Mouse (Mus musculus) heart, embryonic 12.5 days (tissue): ENCODE data around the gene Tex13c2. TPM values are rescaled to one million over a fixed set of nuclear protein-coding genes. Genes with fewer than 3 reads are reported as not detected.

Experiments used
- ATAC-seq: fragments of 200-750 bp; cut with Nextera tagmentation; 2 replicates; pipeline ENCODE4 v1.8.0; 2017; ENCODE audit warnings: moderate TSS enrichment, moderate library complexity; ENCODE audit not compliant: insufficient number of reproducible peaks, low FRiP score
- H3K27ac ChIP-seq: fragments of 300-500 bp; sonication (generic); 2 replicates; pipeline ENCODE4 v1.5.1; 2016; ENCODE audit warnings: mild to moderate bottlenecking, moderate library complexity; ENCODE audit not compliant: poor library complexity, severe bottlenecking
- H3K27me3 ChIP-seq: fragments of 300-500 bp; sonication (generic); replicated peaks from 2 replicates; pipeline ENCODE4 v1.6.1; 2016; ENCODE audit warnings: mild to moderate bottlenecking, moderate library complexity
- H3K36me3 ChIP-seq: fragments of 300-500 bp; sonication (generic); 2 replicates; pipeline ENCODE4 v1.6.1; 2016; ENCODE audit warnings: mild to moderate bottlenecking, moderate library complexity
- H3K4me1 ChIP-seq: fragments of 300-500 bp; sonication (generic); replicated peaks from 2 replicates; pipeline ENCODE4 v1.6.1; 2016; ENCODE audit warnings: mild to moderate bottlenecking
- H3K4me2 ChIP-seq: fragments of 300-500 bp; sonication (generic); 2 replicates; pipeline ENCODE4 v1.6.1; 2016; ENCODE audit warnings: mild to moderate bottlenecking, moderate library complexity
- H3K4me3 ChIP-seq: fragments of 300-500 bp; sonication (generic); 2 replicates; pipeline ENCODE4 v1.5.1; 2016; ENCODE audit warnings: mild to moderate bottlenecking
- H3K9ac ChIP-seq: fragments of 300-500 bp; sonication (generic); 2 replicates; pipeline ENCODE4 v1.6.1; 2016; ENCODE audit warnings: mild to moderate bottlenecking, moderate library complexity
- H3K9me3 ChIP-seq: fragments of 300-500 bp; sonication (generic); replicated peaks from 2 replicates; pipeline ENCODE4 v1.6.1; 2016; ENCODE audit warnings: mild to moderate bottlenecking, moderate library complexity
- WGBS: fragments of 180-500 bp; shearing (Covaris S2); methylation state at CpG from one replicate; pipeline ENCODE4 v1.1.7; 2016; 5-methylcytosine and 5-hydroxymethylcytosine counted together
- polyA plus RNA-seq: library from polyadenylated mRNA; unstranded; fragments of >200 nt; fragmentation: Nextera tagmentation; extraction: Ambion mirVana; gene quantifications from 2 replicates; pipeline ENCODE4 v1.2.1, GENCODE M21; 2016

The Tex13c2 gene
- polyA plus RNA-seq, result not detected in 2 replicates

DNA sequence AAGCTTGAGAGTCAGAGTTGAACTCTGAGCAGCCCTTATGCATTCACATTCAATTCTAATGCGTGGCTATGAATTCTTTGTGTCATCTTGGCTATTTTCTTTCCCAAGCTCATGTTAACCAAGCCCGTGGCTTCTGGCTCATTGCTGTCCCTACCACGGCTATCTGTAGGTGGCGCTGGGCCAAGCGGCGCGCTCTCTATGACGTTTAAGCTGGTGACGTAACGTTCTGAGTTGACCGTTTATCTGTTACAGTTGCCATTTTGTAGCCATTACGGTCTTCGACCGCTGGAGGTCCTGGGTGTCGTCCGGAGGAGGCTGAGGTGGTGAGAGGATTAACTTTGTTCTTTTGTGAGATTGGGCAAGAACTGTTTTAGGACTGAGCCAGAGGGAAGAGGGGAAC lies at the start of gene Tex13c2:
TSS of gene Tex13c2 (plus strand) at position 246 of the 400 bp plus-strand sequence.
- no peaks in the 10 kb centered on the region for H3K9me3 ChIP-seq
- no peak within 1 kb of the TSS for H3K9ac ChIP-seq
- no peaks in the 10 kb centered on the region for H3K27me3 ChIP-seq
- 84% methylated on average over 16 of the region's 16 CpGs for WGBS
- no peaks in the 10 kb centered on the region for H3K4me1 ChIP-seq
- no peak within 1 kb of the TSS for H3K27ac ChIP-seq
- H3K4me2 ChIP-seq, result no peak within 1 kb of the TSS
- H3K4me3 ChIP-seq, result no peak within 1 kb of the TSS
- ATAC-seq, result no peak
- H3K36me3 ChIP-seq, result no peaks in the 10 kb centered on the region

DNA sequence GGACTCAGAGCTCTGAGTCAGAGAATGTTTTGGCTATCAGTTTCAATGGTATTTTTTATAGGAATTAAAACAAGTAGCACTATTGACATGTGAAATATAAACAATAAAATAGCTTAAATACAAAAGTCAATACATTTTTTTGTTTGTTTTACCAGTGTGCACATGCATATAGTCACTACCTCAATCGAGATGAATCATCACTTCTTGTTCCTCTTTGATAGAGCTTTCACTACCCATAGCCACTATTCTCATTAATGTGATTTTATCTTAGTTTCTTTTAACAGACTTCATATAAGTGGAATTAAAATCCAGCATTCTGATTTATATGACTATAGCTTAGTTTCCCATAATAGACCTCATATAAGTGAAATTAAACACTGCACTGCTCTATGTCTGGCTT lies 39.2 kb upstream of the Tex13c2 start:
- Histone ChIP-seq H3K27me3 (no peaks in the 10 kb centered on the region), H3K9ac (no peak overlapping the region), H3K4me2 (no peak overlapping the region), H3K27ac (no peak overlapping the region), H3K4me1 (no peaks in the 10 kb centered on the region), H3K4me3 (no peak overlapping the region), H3K36me3 (no peaks in the 10 kb centered on the region), H3K9me3 (no peaks in the 10 kb centered on the region)
- 72% methylated on average over 1 of the region's 1 CpGs for WGBS
- no peak for ATAC-seq

DNA sequence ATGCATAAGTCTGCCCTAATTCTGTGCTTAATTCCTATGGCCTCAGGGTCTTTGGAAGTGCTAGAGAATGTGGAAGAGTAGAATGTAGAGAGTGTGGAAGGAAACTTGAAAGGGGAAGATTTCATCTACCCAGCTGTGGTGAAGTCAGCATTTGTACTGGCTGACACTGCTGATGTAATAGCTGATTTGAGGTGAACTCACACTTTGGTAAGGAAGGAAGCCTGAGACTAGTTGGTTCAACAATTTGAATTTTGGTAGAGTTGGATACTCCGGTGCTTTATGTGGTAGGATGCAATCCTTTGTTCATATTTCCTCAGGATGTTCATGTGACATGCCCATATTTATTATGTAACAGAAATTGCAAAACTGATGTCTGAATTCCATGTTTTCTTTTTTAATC lies 36.5 kb upstream of the Tex13c2 start:
- H3K4me2 ChIP-seq, result no peak overlapping the region
- no peak for ATAC-seq
- H3K36me3 ChIP-seq, result no peaks in the 10 kb centered on the region
- H3K27ac ChIP-seq, result no peak overlapping the region
- no peak overlapping the region for H3K4me3 ChIP-seq
- H3K27me3 ChIP-seq, result no peaks in the 10 kb centered on the region
- WGBS, result 89% methylated on average over 1 of the region's 1 CpGs
- H3K4me1 ChIP-seq, result no peaks in the 10 kb centered on the region
- H3K9me3 ChIP-seq, result no peaks in the 10 kb centered on the region
- H3K9ac ChIP-seq, result no peak overlapping the region

GRCm38 (mm10) chrX:42454533-42454932 lies 35.0 kb upstream of the Tex13c2 start:
- Histone ChIP-seq H3K9me3 (no peaks in the 10 kb centered on the region), H3K36me3 (no peaks in the 10 kb centered on the region), H3K27me3 (no peaks in the 10 kb centered on the region), H3K4me2 (no peak overlapping the region), H3K9ac (no peak overlapping the region), H3K4me1 (no peaks in the 10 kb centered on the region), H3K27ac (no peak overlapping the region), H3K4me3 (no peak overlapping the region)
- 77% methylated on average over 7 of the region's 7 CpGs for WGBS
- ATAC-seq, result no peak

DNA sequence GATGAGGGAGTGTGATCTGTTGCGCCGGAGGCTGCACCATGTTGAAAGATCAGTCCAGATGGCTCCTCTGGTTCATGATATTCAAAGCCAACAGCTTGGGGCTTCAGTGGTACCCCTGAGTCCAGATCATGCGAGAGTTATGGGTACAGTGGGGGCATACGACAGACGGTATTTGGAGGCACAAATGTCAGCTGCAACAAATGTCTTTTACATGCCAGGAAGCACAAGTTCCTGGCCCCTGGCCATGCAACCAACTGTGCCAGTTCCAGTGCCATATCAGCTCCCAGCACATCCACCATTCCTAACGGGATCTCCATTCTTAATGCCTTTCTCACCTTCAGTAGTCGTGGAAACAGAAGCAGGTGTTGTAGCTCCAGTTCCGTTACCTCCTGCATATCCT lies 845 bp downstream of the Tex13c2 start:
- Histone ChIP-seq H3K27ac (no peak overlapping the region), H3K4me1 (no peaks in the 10 kb centered on the region)
- 86% methylated on average over 8 of the region's 8 CpGs for WGBS

GRCm38 (mm10) chrX:42500538-42500937 lies 11.0 kb downstream of the Tex13c2 start:
- Histone ChIP-seq H3K9me3 (no peaks in the 10 kb centered on the region), H3K27ac (no peak overlapping the region), H3K27me3 (no peaks in the 10 kb centered on the region), H3K4me2 (no peak overlapping the region), H3K4me3 (no peak overlapping the region), H3K9ac (no peak overlapping the region), H3K36me3 (no peaks in the 10 kb centered on the region), H3K4me1 (no peaks in the 10 kb centered on the region)
- ATAC-seq, result no peak

More for the DNA sequence above, 845 bp downstream of the Tex13c2 start:
- no peaks in the 10 kb centered on the region for H3K27me3 ChIP-seq
- no peak overlapping the region for H3K4me2 ChIP-seq
- no peak overlapping the region for H3K9ac ChIP-seq
- no peaks in the 10 kb centered on the region for H3K36me3 ChIP-seq
- H3K4me3 ChIP-seq, result no peak overlapping the region
- H3K9me3 ChIP-seq, result no peaks in the 10 kb centered on the region
- ATAC-seq, result no peak

DNA sequence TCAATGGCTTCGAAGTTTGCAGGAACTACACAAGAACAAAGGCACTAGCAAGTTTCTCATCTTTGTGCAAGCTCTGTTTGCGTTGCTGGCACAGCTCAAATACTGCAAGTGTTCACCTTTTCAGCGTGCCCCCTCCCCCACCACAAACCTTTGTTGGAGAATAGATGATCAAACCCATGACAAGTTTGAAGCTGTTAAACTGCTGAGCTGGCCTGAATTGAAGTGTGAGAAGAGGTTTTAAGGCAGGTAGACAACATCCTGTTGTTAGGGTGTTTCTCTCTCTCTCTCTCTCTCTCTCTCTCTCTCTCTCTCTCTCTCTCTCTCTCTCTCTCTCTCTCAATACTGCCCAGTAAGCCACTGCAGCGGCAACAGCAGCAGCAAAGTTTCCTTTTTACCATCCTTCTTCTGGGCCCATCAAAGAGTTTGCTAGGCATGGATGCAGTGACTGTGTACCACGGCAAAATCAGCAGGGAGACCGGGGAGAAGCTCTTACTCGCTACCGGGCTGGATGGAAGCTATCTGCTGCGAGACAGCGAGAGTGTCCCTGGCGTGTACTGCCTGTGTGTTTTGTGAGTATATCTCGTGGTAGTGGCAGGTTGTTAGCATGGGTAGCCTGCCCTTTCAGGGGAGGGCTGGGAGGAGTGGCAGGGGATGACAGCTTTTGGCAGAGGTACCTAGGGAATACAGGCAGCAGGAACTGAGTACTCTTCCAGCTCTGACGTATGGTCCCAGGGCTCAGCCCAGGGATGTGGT lies 13.0 kb downstream of the Tex13c2 start, which contains the start of gene Sh2d1a:
TSS of gene Sh2d1a (plus strand) at position 163 of the 753 bp plus-strand sequence.
- Histone ChIP-seq H3K27ac (no peak within 1 kb of the TSS), H3K4me2 (no peak within 1 kb of the TSS), H3K36me3 (no peaks in the 10 kb centered on the region), H3K9me3 (no peaks in the 10 kb centered on the region), H3K4me1 (no peaks in the 10 kb centered on the region), H3K4me3 (no peak within 1 kb of the TSS), H3K9ac (no peak within 1 kb of the TSS), H3K27me3 (no peaks in the 10 kb centered on the region)
- WGBS, result 72% methylated on average over 13 of the region's 13 CpGs
- ATAC-seq, result no peak

DNA sequence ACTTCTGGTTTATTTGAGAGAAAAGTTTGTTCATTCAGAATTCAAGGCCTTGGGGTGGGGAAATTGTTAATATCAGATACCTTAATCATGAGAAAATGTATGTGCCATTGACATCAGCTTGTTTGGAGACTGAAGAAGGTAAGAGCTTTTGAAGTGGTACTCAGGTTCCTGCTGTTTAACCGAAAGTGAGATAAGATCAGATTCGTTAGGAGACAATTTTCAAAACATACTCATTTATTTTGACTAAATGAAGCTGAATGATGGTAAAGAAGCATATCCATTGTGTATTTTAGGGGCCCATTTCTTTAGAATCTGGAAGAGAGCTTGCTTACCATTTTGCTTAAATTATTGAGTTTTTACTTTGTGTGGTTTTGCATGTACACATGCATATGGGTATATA lies 21.6 kb downstream of the Tex13c2 start:
- no peak overlapping the region for H3K27ac ChIP-seq
- no peaks in the 10 kb centered on the region for H3K9me3 ChIP-seq
- WGBS, result 63% methylated on average over 2 of the region's 2 CpGs
- H3K27me3 ChIP-seq, result no peaks in the 10 kb centered on the region
- no peak overlapping the region for H3K4me3 ChIP-seq
- no peaks in the 10 kb centered on the region for H3K4me1 ChIP-seq
- H3K9ac ChIP-seq, result no peak overlapping the region
- no peak overlapping the region for H3K4me2 ChIP-seq
- ATAC-seq, result no peak
- no peaks in the 10 kb centered on the region for H3K36me3 ChIP-seq

DNA sequence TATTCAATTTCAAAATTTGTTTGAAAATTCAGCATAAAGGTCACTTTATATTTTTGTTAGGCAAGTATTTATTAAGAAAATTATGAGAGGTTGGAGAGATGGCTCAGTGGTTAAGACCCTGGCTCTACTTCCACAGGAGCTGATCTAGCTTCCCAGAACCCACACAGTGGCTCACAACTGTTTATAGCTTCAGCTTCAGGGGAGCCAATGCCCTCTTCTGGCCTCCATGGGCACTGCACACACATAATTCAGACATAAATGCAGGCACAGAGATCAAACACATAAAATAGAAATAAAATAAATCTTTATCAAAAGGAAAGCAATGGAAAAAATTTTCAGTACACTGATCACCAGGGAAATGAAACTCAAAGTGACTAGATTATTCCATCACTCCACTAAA lies 23.1 kb downstream of the Tex13c2 start:
- no peaks in the 10 kb centered on the region for H3K36me3 ChIP-seq
- no peak for ATAC-seq
- no peaks in the 10 kb centered on the region for H3K4me1 ChIP-seq
- H3K27ac ChIP-seq, result no peak overlapping the region
- no peak overlapping the region for H3K9ac ChIP-seq
- H3K27me3 ChIP-seq, result no peaks in the 10 kb centered on the region
- no peak overlapping the region for H3K4me3 ChIP-seq
- H3K4me2 ChIP-seq, result no peak overlapping the region
- no peaks in the 10 kb centered on the region for H3K9me3 ChIP-seq

GRCm38 (mm10) chrX:42522868-42523267 lies 33.4 kb downstream of the Tex13c2 start:
- WGBS, result 77% methylated on average over 2 of the region's 2 CpGs
- Histone ChIP-seq H3K9ac (no peak overlapping the region), H3K36me3 (no peaks in the 10 kb centered on the region), H3K4me3 (no peak overlapping the region), H3K27me3 (no peaks in the 10 kb centered on the region), H3K4me2 (no peak overlapping the region), H3K4me1 (no peaks in the 10 kb centered on the region), H3K27ac (no peak overlapping the region), H3K9me3 (no peaks in the 10 kb centered on the region)
- ATAC-seq, result no peak

DNA sequence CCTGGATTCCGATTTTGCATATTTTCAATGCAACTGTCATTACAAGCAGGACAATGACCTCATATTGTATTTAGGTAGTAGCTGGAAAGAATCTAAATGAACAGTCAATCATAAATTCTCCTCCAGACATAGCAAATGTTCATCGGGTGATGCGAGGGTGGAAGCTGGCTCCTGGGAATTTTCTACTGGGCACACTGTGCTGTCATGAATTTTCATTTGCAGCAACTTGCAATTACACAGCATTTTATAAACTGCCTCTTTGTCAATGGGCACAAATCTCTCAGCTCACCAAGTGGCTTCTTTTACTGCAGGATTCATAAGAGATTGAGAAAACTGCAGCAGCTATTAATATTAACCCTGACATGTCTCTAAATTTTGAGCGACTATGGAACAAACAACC lies 41.2 kb downstream of the Tex13c2 start:
- ATAC-seq, result no peak
- Histone ChIP-seq H3K4me1 (no peaks in the 10 kb centered on the region), H3K27ac (no peak overlapping the region), H3K4me2 (no peak overlapping the region), H3K4me3 (no peak overlapping the region), H3K9me3 (no peaks in the 10 kb centered on the region), H3K36me3 (no peaks in the 10 kb centered on the region), H3K27me3 (no peaks in the 10 kb centered on the region), H3K9ac (no peak overlapping the region)
- 75% methylated on average over 4 of the region's 4 CpGs for WGBS
